Mouse (Mus musculus) 3134 (cell line): ENCODE data around the gene Tbc1d2b.

Experiments used
- DNase-seq: peaks from one replicate; pipeline ENCODE4 v3.0.0-alpha.2; 2011; ENCODE audit warnings: low spot score; ENCODE audit not compliant: insufficient read length; ENCODE audit errors: extremely low read depth

The Tbc1d2b gene

GRCm38 (mm10) chr9:90208655-90209054 is 61.9 kb downstream of the Tbc1d2b start:
- no peak for DNase-seq

- no peak for DNase-seq
Observed at GRCm38 (mm10) chr9:90207808-90208207, 62.8 kb downstream of the Tbc1d2b start.

- DNase-seq: peak; percentile 35
Observed at GRCm38 (mm10) chr9:90206500-90206899, 64.1 kb downstream of the Tbc1d2b start.

- peak; percentile 66 for DNase-seq
Observed at GRCm38 (mm10) chr9:90204396-90204915, 66.1 kb downstream of the Tbc1d2b start.

GRCm38 (mm10) chr9:90203233-90203632 is 67.4 kb downstream of the Tbc1d2b start:
- DNase-seq: no peak

- peak; percentile 34 for DNase-seq
Observed at GRCm38 (mm10) chr9:90201541-90201940, 69.1 kb downstream of the Tbc1d2b start.

GRCm38 (mm10) chr9:90201096-90201495 is 69.5 kb downstream of the Tbc1d2b start:
- DNase-seq: no peak

- DNase-seq: no peak
Observed at GRCm38 (mm10) chr9:90200501-90200900, 70.1 kb downstream of the Tbc1d2b start.

- no peak for DNase-seq
Observed at GRCm38 (mm10) chr9:90199611-90200010, 71.0 kb downstream of the Tbc1d2b start.

- DNase-seq: peak; percentile 73
Observed at GRCm38 (mm10) chr9:90198531-90199449, 71.8 kb downstream of the Tbc1d2b start.

GRCm38 (mm10) chr9:90197866-90198383 is 72.7 kb downstream of the Tbc1d2b start:
- no peak for DNase-seq

GRCm38 (mm10) chr9:90197116-90197665 is 73.4 kb downstream of the Tbc1d2b start:
- DNase-seq: no peak

GRCm38 (mm10) chr9:90196262-90196661 is 74.3 kb downstream of the Tbc1d2b start:
- no peak for DNase-seq

GRCm38 (mm10) chr9:90195000-90195399 is 75.6 kb downstream of the Tbc1d2b start:
- DNase-seq: no peak

- no peak for DNase-seq
Observed at GRCm38 (mm10) chr9:90189391-90189790, 81.2 kb downstream of the Tbc1d2b start.

GRCm38 (mm10) chr9:90188893-90189292 is 81.7 kb downstream of the Tbc1d2b start:
- no peak for DNase-seq

GRCm38 (mm10) chr9:90185356-90185910 is 85.2 kb downstream of the Tbc1d2b start:
- no peak for DNase-seq

GRCm38 (mm10) chr9:90184116-90184515 is 86.5 kb downstream of the Tbc1d2b start:
- DNase-seq: no peak

GRCm38 (mm10) chr9:90183550-90183949 is 87.1 kb downstream of the Tbc1d2b start:
- no peak for DNase-seq

GRCm38 (mm10) chr9:90182636-90183421 is 87.8 kb downstream of the Tbc1d2b start:
- DNase-seq: no peak
